Mouse (Mus musculus) heart, adult 2 months (tissue): ENCODE data around the gene Sorcs2. TPM values are rescaled to one million over a fixed set of nuclear protein-coding genes. Genes with fewer than 3 reads are reported as not detected.

ENCODE experiments used
- DNase-seq, 2 experiments: peaks; one replicate each; pipeline ENCODE4 v3.0.0; 2021
- H3K27ac ChIP-seq: fragments of 200-600 bp; 2 replicates; pipeline ENCODE4 v1.8.1; 2022
- H3K27me3 ChIP-seq: fragments of 200-500 bp; 2 replicates; pipeline ENCODE4 v1.6.1; 2012; ENCODE audit warnings: mild to moderate bottlenecking, low read length, inconsistent platforms, mixed read lengths; ENCODE audit not compliant: control insufficient read depth, insufficient read depth
- H3K36me3 ChIP-seq: fragments of 200-500 bp; 2 replicates; pipeline ENCODE4 v1.6.1; 2012; ENCODE audit warnings: low read length, inconsistent platforms; ENCODE audit not compliant: control insufficient read depth, insufficient read depth
- H3K4me1 ChIP-seq: fragments of 200-500 bp; 2 replicates; pipeline ENCODE4 v1.6.1; 2011; ENCODE audit warnings: low read length; ENCODE audit not compliant: control insufficient read depth, insufficient read depth
- H3K4me3 ChIP-seq: fragments of 200-600 bp; 2 replicates; pipeline ENCODE4 v1.8.1; 2022
- H3K79me2 ChIP-seq: fragments of 200-500 bp; replicated peaks from 2 replicates; pipeline ENCODE4 v1.6.1; 2012; ENCODE audit warnings: mild to moderate bottlenecking, inconsistent platforms, low read length, moderate library complexity, mixed read lengths; ENCODE audit not compliant: control insufficient read depth, insufficient read depth
- H3K9ac ChIP-seq: fragments of 200-500 bp; 2 replicates; pipeline ENCODE4 v1.6.1; 2012; ENCODE audit warnings: low read depth, mild to moderate bottlenecking, control low read depth, inconsistent platforms, low read length, mixed read lengths
- CTCF ChIP-seq: fragments of 200-600 bp; IDR thresholded peaks from 2 replicates; pipeline ENCODE4 v1.8.1; 2022; ENCODE audit warnings: antibody characterized with exemption, mild to moderate bottlenecking, moderate library complexity
- EP300 ChIP-seq: fragments of 200-500 bp; IDR thresholded peaks from 2 replicates; pipeline ENCODE4 v1.6.1; 2011; ENCODE audit warnings: low read depth, low read length, control low read depth; ENCODE audit not compliant: insufficient read depth
- POLR2A ChIP-seq: fragments of 200-500 bp; IDR thresholded peaks from 2 replicates; pipeline ENCODE4 v1.6.1; 2011; ENCODE audit warnings: mild to moderate bottlenecking, low read depth, low read length, control low read depth; ENCODE audit not compliant: insufficient read depth
- WGBS: fragments of 180-500 bp; shearing (Covaris S2); methylation state at CpG from one replicate; pipeline ENCODE4 v1.1.7; 2018; 5-methylcytosine and 5-hydroxymethylcytosine counted together
- intact Hi-C: fragments of 180-260 bp; cut with DNase I; formaldehyde crosslinking; loops from one replicate; pipeline ENCODE4 v1.15.1; 2025
- polyA plus RNA-seq: library from polyadenylated mRNA; depleted of rRNA; stranded (reverse); fragments of >200 nt; gene quantifications from 2 replicates; pipeline ENCODE4 v1.2.3, GENCODE M21; 2012
- total RNA-seq, 2 experiments: library from RNA; stranded (reverse); gene quantifications; 2 replicates each; pipeline ENCODE4 v1.2.3; 2021

Gene Sorcs2
- total and polyA plus RNA-seq, 3 experiments: 6.0 to 9.0 (median 7.7) TPM

- DNase-seq: no peak
- H3K9ac ChIP-seq: no peak overlapping the region
- H3K4me1 ChIP-seq: no peaks in the 10 kb centered on the region
- no peaks in the 10 kb centered on the region for H3K36me3 ChIP-seq
- no peak overlapping the region for H3K27ac ChIP-seq
- TF ChIP-seq POLR2A: no peak
- TF ChIP-seq CTCF: no peak
- no peak for TF ChIP-seq EP300
- H3K4me3 ChIP-seq: no peak overlapping the region
- no peaks in the 10 kb centered on the region; the same call in 1 of the 2 replicates for H3K27me3 ChIP-seq
- no peaks in the 10 kb centered on the region for H3K79me2 ChIP-seq
- intact Hi-C loops: no loop called here
- WGBS: 80% methylated on average over 9 of the region's 9 CpGs
Observed at GRCm38 (mm10) chr5:36434398-36434967, 36.5 kb upstream of the Sorcs2 start.

DNA sequence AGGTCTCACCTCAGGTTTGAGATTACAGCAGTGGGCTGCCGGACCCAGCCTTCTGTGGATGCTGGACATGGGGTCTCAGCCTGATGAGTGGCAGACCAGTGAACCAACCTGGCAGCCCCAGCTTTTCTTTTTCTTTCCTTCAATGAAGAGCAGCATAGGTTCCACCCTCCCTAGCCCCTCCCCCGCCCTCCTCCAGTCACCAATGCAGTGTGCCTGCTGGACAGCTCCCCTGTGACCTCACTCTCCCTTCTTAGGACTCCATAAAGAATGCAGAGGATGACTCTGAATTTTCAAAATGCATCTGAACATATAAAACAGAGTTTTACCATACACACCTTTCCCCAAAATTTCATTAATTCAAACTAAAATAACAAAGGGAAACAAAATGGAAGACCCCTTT is 33.8 kb upstream of the Sorcs2 start:
- no peak for DNase-seq
- intact Hi-C loops: no loop called here
- no peaks in the 10 kb centered on the region for H3K4me1 ChIP-seq
- no peak overlapping the region for H3K4me3 ChIP-seq
- TF ChIP-seq POLR2A (no peak), EP300 (no peak), CTCF (no peak)
- 70% methylated on average over 2 of the region's 2 CpGs for WGBS
- H3K27me3 ChIP-seq: no peaks in the 10 kb centered on the region
- no peaks in the 10 kb centered on the region for H3K79me2 ChIP-seq
- H3K27ac ChIP-seq: no peak overlapping the region
- H3K36me3 ChIP-seq: no peaks in the 10 kb centered on the region
- H3K9ac ChIP-seq: no peak overlapping the region

- no peak overlapping the region for H3K27ac ChIP-seq
- TF ChIP-seq POLR2A: no peak
- TF ChIP-seq CTCF: no peak
- TF ChIP-seq EP300: no peak
- H3K9ac ChIP-seq: no peak overlapping the region
- no peaks in the 10 kb centered on the region for H3K27me3 ChIP-seq
- no peaks in the 10 kb centered on the region for H3K4me1 ChIP-seq
- no peak for DNase-seq
- no peaks in the 10 kb centered on the region for H3K36me3 ChIP-seq
- no peaks in the 10 kb centered on the region for H3K79me2 ChIP-seq
- intact Hi-C loops: no loop called here
- no peak overlapping the region for H3K4me3 ChIP-seq
- 64% methylated on average over 3 of the region's 3 CpGs for WGBS
Observed at GRCm38 (mm10) chr5:36429551-36429950, 31.6 kb upstream of the Sorcs2 start.

DNA sequence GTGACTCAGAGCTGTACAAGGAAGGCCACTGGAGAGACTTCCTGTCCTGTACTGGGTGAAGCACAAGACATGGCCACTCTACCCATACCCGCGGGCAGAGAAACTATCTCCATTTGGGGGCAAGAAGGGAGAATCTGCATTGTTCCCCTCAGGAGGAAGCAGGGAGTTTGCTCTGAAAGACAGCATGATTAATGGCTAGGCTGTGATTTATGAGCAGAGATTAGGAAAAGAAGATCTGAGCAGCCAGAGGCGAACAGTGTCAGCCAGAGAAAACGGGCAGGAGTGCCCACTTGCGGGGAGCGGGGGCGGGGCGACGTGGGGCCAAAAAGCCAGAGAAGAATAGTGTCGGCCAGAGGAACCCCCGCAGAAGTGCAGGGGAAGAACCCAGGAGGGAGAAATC is 29.9 kb upstream of the Sorcs2 start:
- H3K36me3 ChIP-seq: no peaks in the 10 kb centered on the region
- no peak overlapping the region for H3K4me3 ChIP-seq
- TF ChIP-seq POLR2A (no peak), EP300 (no peak), CTCF (no peak)
- no peak overlapping the region for H3K9ac ChIP-seq
- no peaks in the 10 kb centered on the region for H3K27me3 ChIP-seq
- intact Hi-C loops: no loop called here
- WGBS: 58% methylated on average over 11 of the region's 11 CpGs
- H3K27ac ChIP-seq: no peak overlapping the region
- no peak for DNase-seq
- no peaks in the 10 kb centered on the region for H3K79me2 ChIP-seq
- H3K4me1 ChIP-seq: no peaks in the 10 kb centered on the region

DNA sequence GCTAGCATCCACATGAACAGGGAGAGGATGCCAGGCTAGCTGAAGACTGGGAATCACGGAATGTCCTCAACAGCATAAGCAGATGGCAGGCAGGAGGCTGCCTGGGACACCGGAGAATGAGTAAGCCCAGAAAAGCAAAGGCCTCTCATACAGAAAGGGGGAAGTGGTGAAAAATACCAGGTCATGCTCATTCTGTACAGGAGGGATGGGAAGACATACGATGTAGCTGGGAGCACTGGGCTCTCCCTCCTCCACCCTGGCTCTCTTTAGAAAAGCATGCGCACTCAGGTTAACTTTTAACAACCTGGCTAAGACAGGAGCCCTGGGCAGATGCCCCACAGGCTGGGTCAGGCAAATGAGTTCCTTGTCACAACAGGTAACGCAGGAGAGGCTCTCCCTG is 28.5 kb upstream of the Sorcs2 start:
- no peaks in the 10 kb centered on the region for H3K36me3 ChIP-seq
- no peaks in the 10 kb centered on the region for H3K79me2 ChIP-seq
- H3K9ac ChIP-seq: no peak overlapping the region
- H3K27ac ChIP-seq: no peak overlapping the region
- no peaks in the 10 kb centered on the region for H3K4me1 ChIP-seq
- DNase-seq: no peak
- TF ChIP-seq EP300 (no peak), CTCF (no peak), POLR2A (no peak)
- intact Hi-C loops: no loop called here
- no peak overlapping the region for H3K4me3 ChIP-seq
- 86% methylated on average over 5 of the region's 5 CpGs for WGBS
- H3K27me3 ChIP-seq: no peaks in the 10 kb centered on the region

- Histone ChIP-seq H3K79me2 (no peaks in the 10 kb centered on the region), H3K9ac (no peak overlapping the region), H3K4me3 (no peak overlapping the region), H3K4me1 (no peaks in the 10 kb centered on the region), H3K27ac (no peak overlapping the region), H3K27me3 (no peaks in the 10 kb centered on the region), H3K36me3 (no peaks in the 10 kb centered on the region)
- intact Hi-C loops: no loop called here
- TF ChIP-seq CTCF (no peak), POLR2A (no peak), EP300 (no peak)
- no peak for DNase-seq
Observed at GRCm38 (mm10) chr5:36424676-36425075, 26.7 kb upstream of the Sorcs2 start.

- no peak for DNase-seq
- no peak for TF ChIP-seq EP300
- TF ChIP-seq POLR2A: no peak
- no peak for TF ChIP-seq CTCF
- Histone ChIP-seq H3K4me3 (no peak overlapping the region), H3K4me1 (no peaks in the 10 kb centered on the region), H3K9ac (no peak overlapping the region), H3K27me3 (no peaks in the 10 kb centered on the region), H3K27ac (no peak overlapping the region), H3K36me3 (no peaks in the 10 kb centered on the region), H3K79me2 (no peaks in the 10 kb centered on the region)
- intact Hi-C loops: no loop called here
Observed at GRCm38 (mm10) chr5:36422689-36423088, 24.8 kb upstream of the Sorcs2 start.
